Mouse (Mus musculus): ENCODE results near the gene Chdh. TPM values are rescaled to one million over a fixed set of nuclear protein-coding genes. Genes with fewer than 3 reads are reported as not detected.
A peak's percentile ranks its signal among the peaks of the same experiment; 100 is the strongest.

Chdh gene
- polyA plus RNA-seq, 1 experiment from 2014 or later = 0.32 TPM

GRCm38 (mm10) chr14:29987739-29988138 lies 21.1 kb upstream of the Chdh start:
- Histone ChIP-seq H3K9ac (no peak overlapping the region), H3K4me3 (no peak overlapping the region), H3K27me3 (replicated peaks) (no peaks in the 10 kb centered on the region), H3K4me1 (no peaks in the 10 kb centered on the region), H3K27ac (replicated peaks) (no peak overlapping the region), H3K4me2 (no peak overlapping the region), H3K9me3 (no peaks in the 10 kb centered on the region), H3K36me3 (peaks cover 100% of the 10 kb centered on the region)
- WGBS = 86% methylated on average over 9 of the region's 9 CpGs
- no peak for ATAC-seq (ENCODE audit: extremely low read depth, insufficient number of reproducible peaks, low FRiP score, low TSS enrichment)

- 87% methylated on average over 4 of the region's 4 CpGs for WGBS
- no peaks in the 10 kb centered on the region for H3K27me3 ChIP-seq (replicated peaks)
- no peak overlapping the region for H3K9ac ChIP-seq
- no peaks in the 10 kb centered on the region for H3K9me3 ChIP-seq
- ATAC-seq (ENCODE audit: extremely low read depth, insufficient number of reproducible peaks, low FRiP score, low TSS enrichment) = no peak
- H3K36me3 ChIP-seq = peaks cover 100% of the 10 kb centered on the region
- no peak overlapping the region for H3K4me3 ChIP-seq
- no peak overlapping the region for H3K4me2 ChIP-seq
- H3K4me1 ChIP-seq = no peaks in the 10 kb centered on the region
- H3K27ac ChIP-seq (replicated peaks) = no peak overlapping the region
These were observed 20.5 kb upstream of the Chdh start for GRCm38 (mm10) chr14:29988337-29988736.

DNA sequence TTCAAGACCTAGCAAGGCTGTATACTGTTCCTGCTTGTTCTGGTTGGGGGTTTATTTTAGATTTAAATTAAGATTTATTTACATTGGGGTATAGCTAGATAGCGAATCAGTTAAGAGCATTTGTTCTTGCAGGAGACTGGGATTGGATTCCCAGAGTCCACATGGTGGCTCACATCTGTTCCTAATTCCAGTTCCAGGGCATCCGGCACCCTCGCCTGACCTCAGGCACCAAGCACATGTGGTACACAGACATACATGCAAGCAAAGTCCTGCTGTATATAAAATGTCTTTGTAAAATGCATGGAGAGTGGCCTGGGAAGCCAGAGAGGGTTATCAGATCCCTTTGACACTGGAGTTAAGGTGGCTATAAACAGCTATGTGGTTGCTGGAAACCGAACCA lies 13.8 kb upstream of the Chdh start:
- ATAC-seq (ENCODE audit: extremely low read depth, insufficient number of reproducible peaks, low FRiP score, low TSS enrichment) = no peak
- no peak overlapping the region for H3K9ac ChIP-seq
- H3K27me3 ChIP-seq (replicated peaks) = no peaks in the 10 kb centered on the region
- H3K4me1 ChIP-seq = 0 out of 2 replicates have a peak, but pooled peaks cover 5% of the 10 kb centered on the region
- no peak overlapping the region for H3K4me2 ChIP-seq
- 84% methylated on average over 4 of the region's 4 CpGs for WGBS
- H3K27ac ChIP-seq (replicated peaks) = no peak overlapping the region
- H3K36me3 ChIP-seq = peaks cover 75% of the 10 kb centered on the region
- H3K4me3 ChIP-seq = no peak overlapping the region
- no peaks in the 10 kb centered on the region for H3K9me3 ChIP-seq

GRCm38 (mm10) chr14:29996000-29996751 lies 12.6 kb upstream of the Chdh start:
- Histone ChIP-seq H3K36me3 (peaks cover 63% of the 10 kb centered on the region), H3K4me2 (no peak overlapping the region), H3K9ac (no peak overlapping the region)

GRCm38 (mm10) chr14:29997345-29997744 lies 11.5 kb upstream of the Chdh start:
- Histone ChIP-seq H3K36me3 (peaks cover 51% of the 10 kb centered on the region), H3K4me1 (0 out of 2 replicates have a peak, but pooled peaks cover 11% of the 10 kb centered on the region), H3K4me3 (no peak overlapping the region), H3K9me3 (no peaks in the 10 kb centered on the region), H3K9ac (no peak overlapping the region), H3K27me3 (replicated peaks) (no peaks in the 10 kb centered on the region), H3K27ac (replicated peaks) (no peak overlapping the region), H3K4me2 (no peak overlapping the region)
- ATAC-seq (ENCODE audit: extremely low read depth, insufficient number of reproducible peaks, low FRiP score, low TSS enrichment) = no peak

More at GRCm38 (mm10) chr14:29996000-29996751, 12.6 kb upstream of the Chdh start:
- Histone ChIP-seq H3K9me3 (no peaks in the 10 kb centered on the region), H3K27me3 (replicated peaks) (no peaks in the 10 kb centered on the region), H3K4me1 (0 out of 2 replicates have a peak, but pooled peaks cover 11% of the 10 kb centered on the region), H3K27ac (replicated peaks) (no peak overlapping the region), H3K4me3 (no peak overlapping the region)
- 86% methylated on average over 11 of the region's 11 CpGs for WGBS
- no peak for ATAC-seq (ENCODE audit: extremely low read depth, insufficient number of reproducible peaks, low FRiP score, low TSS enrichment)

GRCm38 (mm10) chr14:29998747-29999474 lies 9.9 kb upstream of the Chdh start:
- Histone ChIP-seq H3K9me3 (no peaks in the 10 kb centered on the region), H3K9ac (no peak overlapping the region), H3K27ac (replicated peaks) (no peak overlapping the region), H3K4me2 (no peak overlapping the region), H3K36me3 (peaks cover 36% of the 10 kb centered on the region), H3K27me3 (replicated peaks) (peaks cover 10% of the 10 kb centered on the region; the same call in 1 of the 2 replicates), H3K4me1 (0 out of 2 replicates have a peak, but pooled peaks cover 11% of the 10 kb centered on the region), H3K4me3 (no peak overlapping the region)
- 78% methylated on average over 13 of the region's 13 CpGs for WGBS
- ATAC-seq (ENCODE audit: extremely low read depth, insufficient number of reproducible peaks, low FRiP score, low TSS enrichment) = no peak

GRCm38 (mm10) chr14:29999475-29999811 lies 9.4 kb upstream of the Chdh start:
- no peak overlapping the region for H3K4me2 ChIP-seq
- 78% methylated on average over 3 of the region's 3 CpGs for WGBS
- no peak overlapping the region for H3K27ac ChIP-seq (replicated peaks)
- peaks cover 14% of the 10 kb centered on the region; the same call in 1 of the 2 replicates for H3K27me3 ChIP-seq (replicated peaks)
- no peaks in the 10 kb centered on the region for H3K9me3 ChIP-seq
- H3K36me3 ChIP-seq = peaks cover 30% of the 10 kb centered on the region
- H3K9ac ChIP-seq = no peak overlapping the region
- no peak for ATAC-seq (ENCODE audit: extremely low read depth, insufficient number of reproducible peaks, low FRiP score, low TSS enrichment)
- 0 out of 2 replicates have a peak, but pooled peaks cover 11% of the 10 kb centered on the region for H3K4me1 ChIP-seq
- no peak overlapping the region for H3K4me3 ChIP-seq

DNA sequence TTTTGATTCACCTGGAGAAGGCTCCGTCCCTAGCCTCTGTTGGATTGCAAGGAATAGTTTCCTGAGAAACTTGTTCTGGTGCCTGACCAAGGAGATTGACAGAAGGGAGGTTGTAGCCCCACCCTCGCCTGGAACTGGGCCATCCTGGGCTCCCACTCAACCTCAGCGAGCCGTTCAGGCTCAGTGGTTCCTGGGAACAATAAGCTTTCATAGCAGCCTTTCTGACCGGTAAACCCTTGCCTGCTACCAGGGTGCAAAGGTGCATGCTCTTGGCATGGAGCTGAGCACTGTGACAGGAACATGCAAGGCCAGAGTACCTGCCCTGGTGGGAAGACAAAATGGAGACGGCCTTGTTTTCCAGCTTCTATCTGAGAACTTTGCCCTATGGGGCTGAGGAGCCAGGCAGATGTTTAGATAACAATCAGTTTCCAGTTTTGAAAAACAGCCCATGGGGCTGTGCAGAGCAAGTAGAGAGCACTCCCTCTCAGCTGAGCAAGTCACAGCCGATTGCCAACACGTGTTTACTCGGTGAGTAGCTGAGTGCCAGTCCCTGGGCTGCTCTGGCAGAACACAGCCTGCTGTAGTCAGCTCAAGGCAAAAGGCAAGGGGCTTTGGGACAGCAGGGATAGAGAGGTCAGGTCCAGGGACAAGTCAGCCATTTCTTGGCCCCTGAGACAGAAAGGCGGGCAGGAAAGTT lies 1.2 kb downstream of the Chdh start:
- H3K9ac ChIP-seq = no peak overlapping the region
- peaks cover 14% of the 10 kb centered on the region for H3K4me1 ChIP-seq
- 66% methylated on average over 10 of the region's 10 CpGs for WGBS
- H3K27ac ChIP-seq (replicated peaks) = no peak overlapping the region
- H3K9me3 ChIP-seq = no peaks in the 10 kb centered on the region
- peaks cover 51% of the 10 kb centered on the region for H3K27me3 ChIP-seq (replicated peaks)
- no peaks in the 10 kb centered on the region for H3K36me3 ChIP-seq
- no peak overlapping the region for H3K4me3 ChIP-seq
- ATAC-seq (ENCODE audit: extremely low read depth, insufficient number of reproducible peaks, low FRiP score, low TSS enrichment) = no peak
- H3K4me2 ChIP-seq = peak overlapping the region; percentile 78; the same call in 1 of the 2 replicates

DNA sequence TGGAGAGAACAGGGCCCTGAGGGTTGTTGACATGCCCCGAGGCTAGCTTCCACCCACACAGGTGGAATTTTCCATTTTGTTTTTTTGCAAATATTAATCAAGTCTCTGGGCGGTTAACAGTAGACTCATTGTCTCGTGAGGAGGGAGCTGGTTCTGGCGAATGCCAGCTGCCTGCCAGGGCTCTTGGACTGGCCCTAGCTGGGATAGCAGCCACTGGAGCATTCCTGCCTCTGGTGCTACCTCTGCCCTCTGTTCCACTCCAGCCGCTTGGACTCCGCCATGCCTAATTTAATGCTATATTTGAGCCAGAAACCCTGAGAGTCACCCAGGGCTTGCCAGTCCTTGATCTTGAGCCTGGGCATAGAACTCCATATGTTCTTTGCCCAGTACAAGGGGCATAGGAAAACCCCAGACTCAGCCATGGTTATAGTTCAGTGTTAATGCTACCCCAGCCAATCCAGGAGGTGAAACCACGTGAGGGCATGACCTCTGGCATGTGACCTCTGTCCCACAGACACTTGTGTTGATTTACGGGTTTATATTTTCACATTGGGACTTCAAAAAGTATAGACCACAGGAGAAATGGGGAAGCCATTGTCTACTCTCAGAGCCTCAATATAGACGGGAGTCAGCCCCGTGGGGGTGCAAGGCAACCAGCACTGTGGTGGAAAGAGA lies 3.2 kb downstream of the Chdh start:
- Histone ChIP-seq H3K4me1 (peaks cover 14% of the 10 kb centered on the region), H3K9me3 (no peaks in the 10 kb centered on the region), H3K4me2 (no peak overlapping the region), H3K36me3 (no peaks in the 10 kb centered on the region), H3K27ac (replicated peaks) (no peak overlapping the region), H3K9ac (no peak overlapping the region), H3K27me3 (replicated peaks) (peaks cover 42% of the 10 kb centered on the region), H3K4me3 (no peak overlapping the region)
- no peak for ATAC-seq (ENCODE audit: extremely low read depth, insufficient number of reproducible peaks, low FRiP score, low TSS enrichment)
- WGBS = 76% methylated on average over 10 of the region's 10 CpGs

DNA sequence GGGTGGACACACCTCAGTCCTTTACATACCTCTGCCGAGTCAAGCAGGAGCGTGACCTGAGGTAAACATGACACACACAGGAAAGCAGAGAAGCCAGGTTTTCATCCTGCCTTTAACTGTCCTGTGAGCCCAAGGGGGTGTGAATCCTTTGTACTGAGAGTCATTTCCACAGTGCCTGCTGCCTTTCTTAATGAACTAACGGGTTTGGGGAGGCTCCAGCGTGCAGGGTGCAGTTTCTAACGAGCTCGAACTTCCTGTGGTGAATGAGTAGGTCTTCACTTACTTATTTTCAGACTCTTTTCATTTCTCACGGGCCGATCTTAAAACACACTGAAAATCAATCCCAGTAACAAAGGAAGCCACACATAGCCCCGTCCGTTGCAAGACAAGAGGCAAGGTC lies 5.7 kb downstream of the Chdh start:
- Histone ChIP-seq H3K27ac (replicated peaks) (no peak overlapping the region), H3K4me3 (no peak overlapping the region), H3K9me3 (no peaks in the 10 kb centered on the region), H3K27me3 (replicated peaks) (peaks cover 18% of the 10 kb centered on the region), H3K4me1 (peaks cover 2% of the 10 kb centered on the region), H3K9ac (no peak overlapping the region), H3K36me3 (no peaks in the 10 kb centered on the region), H3K4me2 (no peak overlapping the region)
- no peak for ATAC-seq (ENCODE audit: extremely low read depth, insufficient number of reproducible peaks, low FRiP score, low TSS enrichment)
- WGBS = 69% methylated on average over 10 of the region's 10 CpGs

- Histone ChIP-seq H3K4me1 (no peaks in the 10 kb centered on the region), H3K27ac (replicated peaks) (no peak overlapping the region), H3K36me3 (no peaks in the 10 kb centered on the region), H3K27me3 (replicated peaks) (peaks cover 12% of the 10 kb centered on the region), H3K4me3 (no peak overlapping the region), H3K9ac (no peak overlapping the region), H3K9me3 (no peaks in the 10 kb centered on the region), H3K4me2 (no peak overlapping the region)
- 52% methylated on average over 1 of the region's 1 CpGs for WGBS
- no peak for ATAC-seq (ENCODE audit: extremely low read depth, insufficient number of reproducible peaks, low FRiP score, low TSS enrichment)
These were observed 6.2 kb downstream of the Chdh start for GRCm38 (mm10) chr14:30015008-30015407.

Data from heart, embryonic 13.5 days (tissue).